Mouse (Mus musculus) layer of hippocampus, adult 8-10 months (tissue): ENCODE data around the gene Uhrf1. TPM values are rescaled to one million over a fixed set of nuclear protein-coding genes. Genes with fewer than 3 reads are reported as not detected.

Experiments
- DNase-seq, 2 experiments: peaks; one replicate each; pipeline ENCODE4 v3.0.0; 2022; ENCODE audit warnings: low spot score in 2 of 2
- total RNA-seq, 4 experiments: library from RNA; stranded (reverse); gene quantifications; 2 replicates each; pipeline ENCODE4 v1.2.4; 2022

Gene Uhrf1
- total RNA-seq, 4 experiments from 2014 or later = 0.77 to 2.5 (median 1.6) TPM

GRCm38 (mm10) chr17:56345364-56345763 is 42.2 kb downstream of the Uhrf1 start:
- DNase-seq = no peak

DNA sequence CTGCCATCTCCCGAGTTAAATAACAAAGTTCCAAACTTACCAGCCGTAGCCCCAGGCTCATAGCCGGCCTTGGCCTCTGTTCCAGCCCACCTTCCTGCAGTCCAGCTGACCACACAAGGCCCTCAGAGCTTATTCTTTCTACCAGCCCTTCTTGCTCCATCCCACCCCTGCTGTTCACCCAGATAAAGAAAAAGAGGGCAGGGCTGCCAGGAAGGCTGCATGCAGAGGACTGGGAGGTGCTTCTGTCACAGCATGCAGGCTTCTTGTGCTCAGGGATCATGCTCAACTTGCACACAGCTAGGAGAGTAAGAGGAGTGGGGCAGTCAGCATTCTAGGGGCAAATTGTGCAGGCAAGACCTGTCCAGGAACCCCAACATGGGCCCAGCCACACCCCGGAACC is 45.0 kb downstream of the Uhrf1 start:
- DNase-seq = no peak

DNA sequence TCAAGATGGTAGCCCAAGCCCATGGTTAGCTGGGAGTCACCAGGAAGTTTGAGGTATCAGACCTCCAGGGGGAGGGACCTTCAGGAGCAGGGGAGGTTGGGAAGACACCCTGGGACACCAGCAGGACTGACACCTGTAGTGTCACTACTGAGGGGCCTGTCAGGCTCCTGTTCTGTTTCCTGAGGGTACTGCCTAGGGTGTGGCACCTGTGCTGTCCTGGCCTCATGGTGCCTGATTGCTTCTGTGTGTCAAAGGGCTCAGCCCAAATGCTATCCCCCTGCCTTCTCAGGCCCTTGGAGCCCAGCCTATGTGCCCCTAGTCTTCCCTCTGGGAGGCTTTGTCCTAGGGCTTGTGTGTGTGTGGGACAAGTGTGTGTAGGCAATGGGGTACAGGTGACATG is 45.5 kb downstream of the Uhrf1 start:
- DNase-seq = no peak

DNA sequence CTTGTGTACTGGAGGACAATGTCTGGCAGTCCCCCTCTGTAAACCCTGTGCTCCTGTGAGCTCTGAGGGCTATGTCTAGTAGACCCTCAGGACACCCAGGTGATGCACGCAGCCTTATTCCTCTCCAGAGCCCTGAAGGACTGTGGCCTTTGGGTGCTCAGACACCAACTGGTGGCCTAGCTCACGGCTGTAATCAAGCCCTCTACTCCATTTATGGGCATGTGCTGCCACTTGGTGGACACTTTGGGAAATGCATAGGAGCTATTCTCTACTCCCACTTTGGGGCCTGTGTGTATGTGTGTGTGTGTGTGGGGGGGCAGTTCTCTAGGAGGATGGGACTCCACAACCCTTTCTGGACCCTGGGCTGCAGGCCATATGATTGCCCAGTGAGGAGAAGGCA is 47.6 kb downstream of the Uhrf1 start:
- peak in 1 of 2 experiments; percentile 81 for DNase-seq

GRCm38 (mm10) chr17:56356921-56357885 is 54.1 kb downstream of the Uhrf1 start:
- DNase-seq = peak; percentile 73 to 80

- no peak for DNase-seq
Observed at GRCm38 (mm10) chr17:56359183-56359725, 56.1 kb downstream of the Uhrf1 start.

DNA sequence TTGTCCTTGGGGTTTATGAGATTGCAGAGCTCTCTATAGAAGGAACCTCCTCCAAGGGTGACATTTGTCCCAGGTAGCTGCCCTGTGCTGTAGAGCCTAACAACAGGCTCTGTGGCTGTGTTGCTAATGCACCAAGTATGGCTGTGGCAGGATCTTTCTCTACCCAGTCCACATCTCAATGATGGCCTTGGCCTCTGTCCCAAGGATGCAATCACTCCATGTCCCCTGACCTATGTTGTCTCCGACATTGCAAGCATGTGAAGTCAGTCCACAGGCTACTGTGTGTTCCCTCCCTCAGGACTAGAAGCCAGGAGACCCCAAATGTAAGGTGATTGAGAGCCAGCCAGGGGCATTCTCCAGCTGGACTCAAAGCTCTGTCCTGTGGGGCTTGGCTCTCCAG is 56.7 kb downstream of the Uhrf1 start:
- no peak for DNase-seq

GRCm38 (mm10) chr17:56360451-56360850 is 57.3 kb downstream of the Uhrf1 start:
- peak; percentile 42 to 46 for DNase-seq

GRCm38 (mm10) chr17:56361542-56361941 is 58.4 kb downstream of the Uhrf1 start:
- DNase-seq = peak in 1 of 2 experiments; percentile 54

- DNase-seq = no peak
Observed at GRCm38 (mm10) chr17:56365791-56366673, 62.9 kb downstream of the Uhrf1 start.

DNA sequence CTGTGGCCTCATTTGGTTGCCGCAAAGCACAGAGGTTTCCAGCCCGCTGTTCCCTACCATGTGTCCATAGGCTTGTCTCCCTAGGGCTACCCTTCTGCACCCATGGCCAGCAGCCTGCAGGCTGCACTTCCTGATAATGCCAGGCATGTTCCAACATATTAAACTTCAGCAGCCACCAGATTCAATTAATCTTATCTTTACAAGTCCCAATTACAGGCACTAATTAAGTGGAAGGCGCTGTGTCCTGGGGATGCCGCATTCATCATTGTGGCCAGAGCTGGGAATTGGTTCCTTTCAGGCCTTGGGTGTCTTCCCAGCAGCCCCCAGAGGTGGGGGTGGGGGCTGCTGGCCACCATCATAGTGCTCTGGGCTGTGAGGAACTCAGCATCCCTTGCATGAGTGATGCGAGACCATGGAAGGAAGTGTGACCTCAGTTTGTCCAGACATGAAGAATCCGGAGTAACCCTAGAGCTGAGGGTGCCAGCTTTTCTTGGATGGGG is 65.2 kb downstream of the Uhrf1 start:
- DNase-seq = no peak

- DNase-seq = no peak
Observed at GRCm38 (mm10) chr17:56370090-56370489, 67.0 kb downstream of the Uhrf1 start.

- DNase-seq = peak; percentile 75 to 84
Observed at GRCm38 (mm10) chr17:56371029-56371660, 68.0 kb downstream of the Uhrf1 start.

- peak; percentile 38 to 48 for DNase-seq
Observed at GRCm38 (mm10) chr17:56372109-56372508, 69.0 kb downstream of the Uhrf1 start.

Other genes starting within 250 kb of the Uhrf1 start
- gene Ubxn6, start 228.3 kb upstream of the Uhrf1 start, total RNA-seq = 10 to 100 TPM; 76.5 to 96.6 (median 88.0) TPM
- gene Hdgfl2, start 223.7 kb upstream of the Uhrf1 start, total RNA-seq = 100 to 1,000 TPM; 112 to 127 (median 115) TPM
- 10 to 100 TPM in 2 of 4 experiments, 1 to 10 TPM in 2; 7.7 to 20.5 (median 12.2) TPM for gene Plin4, start 193.5 kb upstream of the Uhrf1 start, total RNA-seq
- gene Plin5, start 185.7 kb upstream of the Uhrf1 start, total RNA-seq = under 1 TPM; 0.53 to 0.80 (median 0.66) TPM
- gene Lrg1, start 181.3 kb upstream of the Uhrf1 start, total RNA-seq = 1 to 10 TPM in 1 of 4 experiments, under 1 TPM in 3; 0.55 to 1.1 (median 0.74) TPM
- gene Sema6b, start 163.0 kb upstream of the Uhrf1 start, total RNA-seq = 100 to 1,000 TPM; 116 to 118 (median 117) TPM
- 1 to 10 TPM; 5.3 to 6.4 (median 5.9) TPM for gene Tnfaip8l1, start 140.8 kb upstream of the Uhrf1 start, total RNA-seq
- 10 to 100 TPM; 34.7 to 42.6 (median 40.1) TPM for gene Mydgf, start 119.4 kb upstream of the Uhrf1 start, total RNA-seq
- gene Dpp9, start 84.4 kb upstream of the Uhrf1 start, total RNA-seq = 10 to 100 TPM; 54.5 to 65.5 (median 60.5) TPM
- gene Fem1a, start 46.5 kb upstream of the Uhrf1 start, total RNA-seq = 10 to 100 TPM; 32.7 to 36.0 (median 35.1) TPM
- 1 to 10 TPM; 6.8 to 8.8 (median 7.8) TPM for gene Ticam1, start 26.5 kb upstream of the Uhrf1 start, total RNA-seq
- gene Plin3, start 10.4 kb upstream of the Uhrf1 start, total RNA-seq = 10 to 100 TPM; 13.2 to 22.6 (median 19.6) TPM
- gene Arrdc5, start 3.0 kb upstream of the Uhrf1 start, total RNA-seq = not detected
- gene Kdm4b, start 22.7 kb downstream of the Uhrf1 start, total RNA-seq = 10 to 100 TPM; 66.8 to 85.2 (median 76.9) TPM
- 100 to 1,000 TPM; 605 to 694 (median 657) TPM for gene Ptprs, start 173.2 kb downstream of the Uhrf1 start, total RNA-seq
- gene Znrf4, start 209.1 kb downstream of the Uhrf1 start, total RNA-seq = not detected